Mouse (Mus musculus): ENCODE results near the gene Epha1. TPM values are rescaled to one million over a fixed set of nuclear protein-coding genes. Genes with fewer than 3 reads are reported as not detected.

Gene Epha1
- total RNA-seq, 1 experiment from 2014 or later = 1.2 TPM

DNA sequence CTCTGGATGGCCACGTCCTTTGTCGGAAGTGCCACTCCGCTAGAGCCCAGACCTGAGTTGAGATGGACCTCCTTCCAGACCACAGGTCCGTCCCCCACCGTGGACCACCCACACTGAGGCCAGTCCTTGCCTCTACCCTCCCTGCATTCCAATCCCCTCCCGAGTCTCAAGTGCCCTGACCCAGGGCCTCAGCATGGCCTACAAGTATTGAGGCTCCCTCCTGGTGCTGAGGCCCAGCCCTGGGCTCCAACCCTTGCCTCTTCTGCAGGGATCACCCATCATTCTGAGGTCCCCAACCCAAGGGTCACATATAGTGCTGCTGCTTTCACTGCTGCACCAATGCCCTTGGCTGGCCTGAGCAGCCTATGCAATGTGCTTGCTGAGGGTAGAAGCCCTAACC, 15.2 kb downstream of the Epha1 start:
- ATAC-seq (ENCODE audit: extremely low read depth, insufficient number of reproducible peaks, low FRiP score, poor library complexity, severe bottlenecking) = no peak

DNA sequence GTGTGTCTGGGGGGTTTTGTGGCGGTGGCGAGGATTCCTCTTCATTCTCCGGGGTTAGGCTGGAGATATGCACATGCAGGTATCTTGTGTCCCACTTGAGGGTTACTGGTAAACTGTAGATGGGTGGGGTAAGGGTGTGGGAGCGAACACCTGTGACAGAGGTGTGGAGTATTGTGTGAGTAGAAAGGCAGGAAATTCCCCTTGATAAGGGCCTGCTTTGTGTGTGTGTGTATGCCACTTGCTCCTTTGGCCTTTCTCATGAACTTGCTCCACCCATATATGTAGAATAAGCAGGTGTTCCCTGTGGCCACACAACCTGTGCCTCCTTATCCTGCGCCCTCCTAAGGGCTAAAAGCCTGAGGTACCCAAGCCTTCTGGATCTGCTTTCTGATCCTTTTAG, 16.2 kb downstream of the Epha1 start:
- ATAC-seq (ENCODE audit: extremely low read depth, insufficient number of reproducible peaks, low FRiP score, poor library complexity, severe bottlenecking) = no peak

DNA sequence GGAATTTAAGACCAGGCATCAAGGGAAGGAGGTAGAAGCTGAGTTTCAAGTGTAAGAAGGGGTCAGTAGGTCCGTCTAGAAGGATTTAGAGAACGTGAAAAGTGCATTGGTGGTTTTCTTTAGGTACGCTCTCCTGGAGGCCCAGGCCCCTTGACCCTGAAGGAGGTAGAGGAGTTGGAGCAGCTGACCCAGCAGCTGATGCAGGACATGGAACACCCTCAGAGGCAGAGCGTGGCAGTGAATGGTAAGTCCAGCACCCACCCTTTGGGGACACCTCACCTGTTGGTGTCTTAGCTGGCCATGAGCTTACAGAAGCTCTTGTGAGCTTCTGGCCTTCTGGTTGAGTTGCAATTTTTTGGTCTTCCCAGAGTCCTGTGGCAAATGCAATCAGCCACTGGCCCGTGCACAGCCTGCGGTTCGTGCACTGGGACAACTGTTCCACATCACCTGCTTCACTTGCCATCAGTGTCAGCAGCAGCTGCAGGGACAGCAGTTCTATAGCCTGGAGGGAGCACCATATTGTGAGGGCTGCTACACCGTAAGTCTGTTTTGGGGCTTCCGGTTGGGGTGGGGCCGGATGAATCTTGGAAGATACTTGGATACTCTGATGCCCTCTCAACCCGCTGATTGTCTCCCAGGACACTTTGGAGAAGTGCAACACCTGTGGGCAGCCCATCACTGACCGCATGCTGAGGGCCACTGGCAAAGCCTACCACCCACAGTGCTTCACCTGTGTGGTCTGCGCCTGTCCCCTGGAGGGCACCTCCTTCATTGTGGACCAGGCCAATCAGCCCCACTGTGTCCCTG, 17.1 kb downstream of the Epha1 start:
- no peak for ATAC-seq (ENCODE audit: extremely low read depth, insufficient number of reproducible peaks, low FRiP score, poor library complexity, severe bottlenecking)

DNA sequence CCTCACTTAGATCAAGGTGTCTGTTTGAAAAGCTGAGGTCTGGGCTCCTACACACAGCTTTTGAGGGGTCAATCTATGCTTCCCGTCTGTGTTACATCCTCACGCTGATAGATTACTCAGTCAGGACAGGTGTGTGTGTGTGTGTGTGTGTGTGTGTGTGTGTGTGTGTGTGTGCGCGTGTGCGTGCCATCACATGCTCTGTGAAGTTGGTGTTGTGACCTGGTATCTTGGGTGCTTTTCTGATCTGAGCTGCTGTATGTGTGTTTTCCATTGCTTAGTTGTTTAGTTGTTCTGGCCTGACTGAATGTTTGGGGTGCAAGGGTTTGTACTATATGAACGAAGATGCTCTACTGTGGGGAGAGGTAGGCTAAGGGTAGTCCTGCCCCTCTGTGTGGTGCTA, 17.7 kb downstream of the Epha1 start:
- ATAC-seq (ENCODE audit: extremely low read depth, insufficient number of reproducible peaks, low FRiP score, poor library complexity, severe bottlenecking) = no peak

DNA sequence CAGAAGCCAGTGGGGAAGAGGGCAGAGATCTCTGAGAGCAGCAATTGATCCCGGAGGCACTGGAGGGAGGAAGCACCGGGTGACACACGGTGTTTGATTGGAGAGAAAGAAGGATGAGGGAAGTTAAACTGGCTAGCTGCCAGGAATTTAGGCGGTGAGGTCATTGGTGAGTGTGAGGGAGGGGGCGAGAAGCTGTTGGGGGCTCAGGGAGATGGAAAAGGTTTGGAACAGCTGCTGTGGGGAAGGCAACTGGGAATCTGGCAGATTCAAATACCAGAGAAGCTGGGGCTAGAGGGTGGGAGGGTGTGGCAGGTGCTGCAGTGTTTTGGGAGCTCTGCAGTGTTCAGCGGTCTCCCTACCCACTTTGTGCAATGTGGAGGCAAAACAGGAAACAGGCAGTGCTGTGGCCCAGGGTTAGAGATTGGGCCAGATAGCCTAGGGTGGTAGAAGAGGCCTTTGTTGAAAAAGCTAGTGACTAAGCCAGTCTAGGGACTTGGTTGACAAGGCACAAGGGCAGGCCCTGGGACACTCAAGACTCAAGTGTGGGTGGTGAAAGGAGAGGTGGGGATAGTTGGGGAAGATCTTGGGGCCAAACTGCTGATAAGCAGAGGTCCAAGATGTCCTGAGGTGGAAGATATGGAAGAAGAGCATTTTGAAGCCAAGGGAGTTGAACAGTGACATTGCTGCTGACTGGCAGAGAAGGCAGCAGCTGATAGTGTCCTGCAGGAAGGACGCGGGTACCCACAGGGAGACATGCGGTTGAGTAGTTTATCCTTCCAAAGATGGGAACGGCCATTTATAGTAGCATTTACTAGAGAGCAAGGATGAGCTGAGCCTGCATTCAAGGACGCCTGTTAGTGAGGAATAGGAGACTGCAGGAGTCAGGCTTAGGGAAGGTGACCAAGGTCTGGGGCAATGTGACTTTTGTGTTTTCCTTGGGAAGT, 18.7 kb downstream of the Epha1 start:
- ATAC-seq (ENCODE audit: extremely low read depth, insufficient number of reproducible peaks, low FRiP score, poor library complexity, severe bottlenecking) = no peak

DNA sequence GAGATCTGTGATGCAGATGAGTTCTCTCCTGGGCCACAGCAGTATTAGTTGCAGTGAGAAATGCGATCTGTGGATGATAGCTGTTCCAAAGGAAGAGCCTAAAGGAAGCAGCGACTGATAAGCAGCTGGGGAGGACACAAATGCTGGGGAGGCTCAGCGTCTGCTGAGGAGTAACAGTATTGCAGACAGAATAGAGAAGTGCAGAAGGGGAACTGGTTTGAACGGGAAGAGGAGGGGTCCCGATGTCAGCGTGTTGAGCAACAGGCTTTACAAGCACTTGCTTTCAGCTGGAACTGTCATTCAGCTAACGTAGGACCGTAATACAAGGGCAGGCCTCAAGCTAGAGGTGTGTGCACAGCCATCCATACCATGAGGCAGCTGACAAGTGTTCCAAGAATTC, 19.9 kb downstream of the Epha1 start:
- peak; percentile 57 for ATAC-seq (ENCODE audit: extremely low read depth, insufficient number of reproducible peaks, low FRiP score, poor library complexity, severe bottlenecking)

DNA sequence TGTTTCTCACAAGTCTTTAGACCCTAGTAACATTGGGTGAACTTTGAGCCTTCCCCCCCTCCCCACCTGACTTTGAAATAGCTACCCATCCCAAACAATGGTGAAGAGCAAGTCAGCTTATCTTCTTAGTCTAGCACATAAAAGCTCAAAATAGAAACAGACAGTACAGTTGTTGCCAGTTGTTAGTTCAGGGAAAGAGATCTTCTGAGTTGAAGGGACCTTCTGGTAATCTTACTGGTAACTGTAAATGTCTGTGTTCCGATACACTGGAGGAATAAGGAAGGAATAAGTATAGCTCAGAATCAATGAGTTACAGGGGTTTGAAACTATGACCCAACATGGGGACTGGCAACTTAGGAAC, 20.6 kb downstream of the Epha1 start:
- no peak for ATAC-seq (ENCODE audit: extremely low read depth, insufficient number of reproducible peaks, low FRiP score, poor library complexity, severe bottlenecking)

DNA sequence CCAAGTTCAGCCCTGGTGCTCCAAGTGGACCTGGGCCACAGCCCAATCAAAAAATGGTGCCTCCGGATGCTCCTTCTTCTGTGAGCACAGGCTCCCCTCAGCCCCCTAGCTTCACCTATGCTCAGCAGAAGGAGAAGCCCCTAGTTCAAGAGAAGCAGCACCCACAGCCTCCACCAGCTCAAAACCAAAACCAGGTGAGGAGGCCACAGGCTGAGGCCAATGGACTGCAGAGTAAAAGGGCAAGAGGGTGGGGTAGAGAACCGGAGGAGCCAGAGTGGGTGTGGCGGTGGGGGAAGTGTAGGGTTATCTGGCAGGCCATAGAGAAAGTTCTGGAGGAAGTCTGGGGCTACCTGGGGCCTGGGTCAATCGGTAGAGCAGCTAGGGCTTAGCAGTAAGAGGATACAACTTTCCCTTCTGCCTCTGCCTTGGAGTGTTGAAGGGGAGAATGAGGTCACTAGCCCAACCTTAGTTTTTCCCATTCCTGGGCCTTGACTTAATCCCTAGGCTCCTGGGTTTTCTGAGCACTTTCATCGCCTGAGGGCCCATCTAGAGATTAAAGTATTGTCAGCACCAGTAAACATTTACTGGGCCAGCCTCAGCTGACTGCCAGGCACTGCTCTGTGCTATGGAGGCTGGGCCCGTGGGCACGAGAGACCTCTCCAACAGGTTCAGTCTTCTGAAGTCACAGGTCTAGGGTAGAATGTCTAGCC, 21.1 kb downstream of the Epha1 start:
- peak; percentile 9; the same call in 1 of the 2 replicates for ATAC-seq (ENCODE audit: extremely low read depth, insufficient number of reproducible peaks, low FRiP score, poor library complexity, severe bottlenecking)

DNA sequence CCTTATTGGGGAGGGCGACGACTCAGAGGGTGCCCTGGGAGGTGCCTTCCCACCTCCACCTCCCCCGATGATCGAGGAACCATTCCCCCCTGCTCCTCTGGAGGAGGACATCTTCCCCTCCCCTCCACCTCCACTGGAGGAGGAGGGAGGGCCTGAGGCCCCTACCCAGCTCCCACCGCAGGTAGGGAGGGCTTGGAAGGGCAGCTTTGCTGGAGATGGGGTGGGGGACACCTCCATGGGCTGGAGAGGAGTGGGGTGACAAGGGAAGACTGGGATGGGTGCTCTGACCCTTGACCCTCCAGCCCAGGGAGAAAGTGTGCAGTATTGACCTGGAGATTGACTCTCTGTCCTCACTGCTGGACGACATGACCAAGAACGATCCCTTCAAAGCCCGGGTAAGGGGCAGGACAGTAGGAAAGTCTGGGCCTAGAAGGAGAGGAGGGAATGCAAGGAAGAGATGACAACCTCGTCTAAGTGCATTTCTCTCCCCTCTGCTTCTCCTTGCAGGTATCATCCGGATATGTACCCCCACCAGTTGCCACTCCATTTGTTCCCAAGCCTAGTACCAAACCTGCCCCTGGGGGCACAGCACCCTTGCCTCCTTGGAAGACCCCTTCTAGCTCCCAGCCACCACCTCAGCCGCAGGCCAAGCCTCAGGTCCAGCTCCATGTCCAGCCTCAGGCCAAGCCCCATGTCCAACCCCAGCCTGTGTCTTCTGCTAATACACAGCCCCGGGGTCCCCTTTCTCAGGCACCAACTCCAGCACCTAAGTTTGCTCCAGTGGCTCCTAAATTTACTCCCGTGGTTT, 21.9 kb downstream of the Epha1 start:
- no peak for ATAC-seq (ENCODE audit: extremely low read depth, insufficient number of reproducible peaks, low FRiP score, poor library complexity, severe bottlenecking)

DNA sequence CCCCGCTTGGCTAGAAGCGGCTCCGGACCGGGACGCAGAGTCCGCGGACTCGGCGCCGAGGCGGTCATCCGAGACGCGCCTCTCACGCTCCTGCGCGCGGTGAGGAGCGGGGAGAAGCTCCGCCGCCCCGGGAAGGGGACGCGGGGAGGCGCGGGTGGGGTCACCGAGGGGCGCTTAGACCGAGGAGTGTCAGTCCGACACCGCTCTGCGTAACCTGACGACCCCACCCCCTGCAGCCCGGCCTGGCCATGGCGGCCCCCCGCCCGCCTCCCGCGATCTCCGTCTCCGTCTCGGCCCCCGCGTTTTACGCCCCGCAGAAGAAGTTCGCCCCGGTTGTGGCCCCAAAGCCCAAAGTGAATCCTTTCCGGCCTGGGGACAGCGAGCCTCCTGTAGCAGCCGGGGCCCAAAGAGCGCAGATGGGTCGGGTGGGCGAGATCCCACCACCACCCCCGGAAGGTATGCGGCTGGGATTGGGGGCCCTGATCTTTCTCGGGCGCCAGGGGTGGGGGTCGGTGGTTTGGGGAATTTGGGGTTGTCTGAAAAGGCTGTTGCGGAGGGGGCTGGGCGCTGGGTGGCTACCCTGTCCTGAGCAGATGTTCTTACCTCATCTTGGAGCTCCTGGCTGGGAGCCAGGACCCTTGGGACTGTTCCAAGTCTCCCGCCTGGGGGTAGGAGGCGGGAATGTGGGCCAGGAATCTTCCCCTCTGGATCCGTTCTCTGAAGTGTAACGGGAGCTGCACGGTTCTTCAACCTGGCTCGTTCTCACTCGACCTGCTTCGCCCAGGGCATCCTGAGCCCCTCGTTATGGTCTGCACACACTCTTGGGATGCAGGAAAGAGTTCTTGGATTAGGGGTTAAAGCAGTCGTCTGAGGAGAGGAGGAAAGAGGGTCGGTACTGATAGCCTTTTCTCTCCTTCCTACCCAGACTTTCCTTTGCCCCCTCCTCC, 22.8 kb downstream of the Epha1 start:
- ATAC-seq (ENCODE audit: extremely low read depth, insufficient number of reproducible peaks, low FRiP score, poor library complexity, severe bottlenecking) = no peak

DNA sequence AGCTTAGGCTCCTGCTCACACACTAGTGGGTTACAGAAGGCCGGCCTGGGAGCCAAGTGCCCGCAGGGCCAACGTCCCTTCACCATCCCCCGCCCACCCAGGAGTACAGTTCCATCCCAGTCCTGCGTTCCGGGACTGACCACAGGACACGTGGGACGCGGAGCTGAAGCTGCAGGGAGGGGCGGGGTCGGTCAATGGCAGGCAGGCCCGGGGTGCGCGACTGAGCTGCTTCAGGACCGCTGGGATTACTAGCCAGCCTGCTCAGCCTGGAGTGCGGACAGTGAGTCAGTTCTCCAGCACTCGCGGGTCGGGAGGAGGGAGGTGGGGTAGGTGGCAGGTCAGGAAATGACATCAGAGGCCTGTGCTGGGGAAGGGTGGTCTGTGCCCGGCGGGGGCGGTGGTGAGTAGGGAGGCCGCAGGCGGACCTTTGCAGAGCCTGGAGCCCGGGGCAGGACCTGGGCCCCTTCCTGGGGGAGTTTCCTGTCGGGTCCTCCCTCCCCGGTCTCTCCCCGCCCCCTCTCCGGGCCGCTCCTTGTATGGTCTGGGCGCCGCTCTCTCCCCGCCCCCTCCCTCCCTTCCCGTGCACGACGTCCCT, 23.5 kb downstream of the Epha1 start, which contains the start of gene Zyx:
Zyx (plus strand) TSS at position 205 of the 595 bp plus-strand sequence.
- peak; percentile 65 for ATAC-seq (ENCODE audit: extremely low read depth, insufficient number of reproducible peaks, low FRiP score, poor library complexity, severe bottlenecking)

DNA sequence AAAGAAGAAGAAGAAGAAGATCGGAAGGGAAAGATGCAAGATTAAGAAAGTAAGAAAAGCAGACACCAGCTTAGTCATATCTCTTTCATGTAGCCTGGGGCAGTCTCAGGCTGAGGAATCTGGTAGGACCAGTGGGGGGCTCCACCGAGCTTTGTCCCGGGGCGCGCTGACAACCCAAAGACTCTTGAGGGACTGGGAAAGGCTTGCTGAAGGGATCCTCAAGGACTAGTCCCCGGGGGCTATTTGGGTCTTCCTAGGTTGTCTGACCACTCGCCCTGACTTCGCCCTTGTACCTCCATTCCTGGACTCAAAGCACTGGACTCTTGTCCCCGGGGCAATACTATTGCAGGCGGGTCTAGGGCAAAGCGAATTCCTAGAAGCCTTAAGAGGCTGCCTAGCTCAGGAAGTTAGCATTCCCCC, 24.1 kb downstream of the Epha1 start:
- ATAC-seq (ENCODE audit: extremely low read depth, insufficient number of reproducible peaks, low FRiP score, poor library complexity, severe bottlenecking) = peak; percentile 21; the same call in 1 of the 2 replicates

DNA sequence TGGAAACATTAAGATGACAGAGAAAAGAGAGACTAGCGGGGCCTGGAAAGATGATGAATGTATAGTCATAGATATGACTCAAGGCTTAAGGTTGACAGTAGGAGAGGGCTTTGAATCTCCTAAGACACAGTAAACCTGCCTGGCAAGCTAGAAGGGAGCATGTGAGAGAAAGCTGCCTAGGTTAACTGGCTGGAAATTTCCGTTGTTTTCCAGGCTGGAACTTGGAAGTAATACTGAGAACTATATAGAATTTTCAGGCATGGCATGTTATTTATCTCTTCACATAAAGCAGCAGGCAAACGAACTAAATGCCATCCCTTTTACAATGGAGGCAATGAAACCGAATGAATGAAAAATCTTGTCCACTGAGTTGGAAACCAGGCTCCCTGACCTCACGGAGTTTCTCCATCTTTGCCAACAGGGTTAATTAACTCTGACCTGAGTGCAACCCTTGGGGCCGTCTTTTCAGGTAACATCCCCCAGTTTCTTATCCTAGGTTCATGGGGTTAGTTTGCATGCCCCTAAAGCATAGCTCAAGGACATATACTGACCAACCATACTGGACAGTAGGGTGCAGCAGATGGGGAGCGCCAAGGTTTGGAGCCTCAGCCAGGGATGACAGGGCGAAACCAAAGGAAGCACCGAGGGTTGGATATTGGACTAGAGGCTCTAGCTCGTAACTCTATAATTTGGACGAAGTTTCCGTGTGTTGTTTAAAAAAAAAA, 24.6 kb downstream of the Epha1 start:
- no peak for ATAC-seq (ENCODE audit: extremely low read depth, insufficient number of reproducible peaks, low FRiP score, poor library complexity, severe bottlenecking)

DNA sequence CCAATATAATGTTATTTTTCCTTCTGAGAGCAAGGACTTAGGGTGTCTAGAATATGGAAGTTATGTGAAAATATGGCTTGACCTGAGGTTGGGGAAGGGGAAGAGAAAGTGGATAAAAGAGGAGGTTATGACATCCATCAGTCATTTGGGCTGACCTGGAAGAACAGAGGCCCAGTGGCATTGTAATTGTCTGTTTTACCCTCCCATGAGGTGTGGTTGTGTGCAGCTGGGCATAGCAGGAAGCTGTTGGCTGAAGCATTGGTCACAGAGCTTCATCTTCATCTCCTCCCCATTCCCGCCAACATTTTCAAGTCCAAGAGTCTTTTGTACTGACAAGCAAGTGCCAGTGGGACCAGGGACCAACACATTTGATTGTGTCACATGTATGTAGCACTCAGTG, 28.8 kb downstream of the Epha1 start:
- no peak for ATAC-seq (ENCODE audit: extremely low read depth, insufficient number of reproducible peaks, low FRiP score, poor library complexity, severe bottlenecking)

DNA sequence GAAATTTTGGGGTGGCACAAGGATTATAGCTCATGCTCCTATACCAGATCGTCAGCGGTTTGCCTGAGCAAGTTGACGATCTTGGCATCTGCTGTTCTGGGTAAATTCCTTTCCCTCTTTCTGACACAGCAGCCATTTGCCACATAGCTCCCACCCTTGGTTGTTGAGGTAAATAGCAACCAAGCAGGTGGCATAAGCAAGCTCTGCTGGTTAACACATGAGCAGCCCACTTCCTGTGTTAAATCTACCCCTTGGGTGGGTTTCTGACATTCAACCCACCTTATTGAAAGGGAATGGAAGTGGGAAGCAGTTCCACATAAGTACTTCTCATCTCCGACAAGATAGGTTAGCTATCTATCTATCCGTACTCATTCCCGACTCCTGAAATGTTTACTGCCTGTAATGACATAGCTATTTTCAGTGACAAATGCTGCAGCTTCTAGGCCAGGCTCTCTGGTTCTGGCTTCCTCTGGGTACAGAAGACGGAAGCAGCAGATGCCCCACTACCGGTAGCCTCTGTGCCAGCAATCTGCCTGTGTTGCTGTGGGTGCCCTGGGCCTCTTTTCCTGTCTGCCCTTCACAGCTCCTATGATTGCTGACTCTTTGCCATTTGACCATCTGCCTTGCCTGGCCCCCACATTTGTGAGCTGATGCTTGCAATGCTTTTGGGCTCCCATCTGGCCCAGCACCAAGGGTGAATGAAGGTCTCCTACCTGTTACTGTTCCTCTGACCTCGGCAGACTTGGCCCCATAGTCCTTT, 29.5 kb downstream of the Epha1 start:
- peak; percentile 75 for ATAC-seq (ENCODE audit: extremely low read depth, insufficient number of reproducible peaks, low FRiP score, poor library complexity, severe bottlenecking)

DNA sequence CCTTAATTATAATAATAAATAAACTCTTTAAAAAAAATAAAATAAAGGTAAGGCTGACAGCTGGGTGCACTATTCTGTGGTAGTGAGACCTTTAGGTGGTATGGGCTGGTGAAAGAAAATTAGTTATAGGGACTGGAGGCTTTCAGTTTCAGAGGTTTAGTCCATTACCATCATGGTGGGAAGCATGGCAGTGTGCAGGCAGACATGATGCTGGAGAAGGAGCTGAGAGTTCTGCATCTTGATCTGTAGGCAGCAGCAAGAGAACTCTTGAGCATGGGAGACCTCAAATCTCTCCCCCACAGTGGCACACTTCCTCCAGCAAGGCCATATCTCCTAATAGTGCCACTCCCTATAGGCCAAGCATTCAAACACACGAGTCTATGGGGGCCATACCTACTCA, 30.9 kb downstream of the Epha1 start:
- no peak for ATAC-seq (ENCODE audit: extremely low read depth, insufficient number of reproducible peaks, low FRiP score, poor library complexity, severe bottlenecking)

Measured in neutrophil, adult 5-6 weeks (primary cell).